Mouse (Mus musculus) MEL (cell line): ENCODE measurements around the gene Cfap77.

ENCODE experiments used
- CHD1 ChIP-seq: IDR thresholded peaks from 2 replicates; pipeline ENCODE4 v1.6.1; 2012; ENCODE audit warnings: low read depth, mild to moderate bottlenecking, inconsistent platforms, low read length, improper control_type of control experiment
- CTCF ChIP-seq, 3 experiments: IDR thresholded peaks in 2 of 3; conservative IDR thresholded peaks in 1 of 3; 2 replicates each; pipeline ENCODE4 v1.5.1; 2011 to 2012; ENCODE audit warnings: low read length in 3 of 3, low read depth in 2 of 3, mild to moderate bottlenecking in 2 of 3, improper control_type of control experiment in 1 of 3, inconsistent platforms in 1 of 3, mixed read lengths in 1 of 3, moderate library complexity in 1 of 3; ENCODE audit not compliant: control insufficient read depth in 1 of 3, insufficient read depth in 1 of 3, poor library complexity in 1 of 3, severe bottlenecking in 1 of 3
- MAX ChIP-seq: IDR thresholded peaks from 2 replicates; pipeline ENCODE4 v1.6.1; 2011; ENCODE audit warnings: low read length, improper control_type of control experiment
- MXI1 ChIP-seq: IDR thresholded peaks from 2 replicates; pipeline ENCODE4 v1.6.1; 2011; ENCODE audit warnings: mild to moderate bottlenecking, low read depth, low read length, improper control_type of control experiment
- MYB ChIP-seq: IDR thresholded peaks from 2 replicates; pipeline ENCODE4 v1.6.1; 2011; ENCODE audit warnings: mild to moderate bottlenecking, low read depth, low read length, improper control_type of control experiment
- POLR2A ChIP-seq, 2 experiments: IDR thresholded peaks; 2 replicates each; pipeline ENCODE4 v1.6.1; 2011 to 2012; ENCODE audit warnings: low read length in 2 of 2, mild to moderate bottlenecking in 2 of 2, control low read depth in 1 of 2, improper control_type of control experiment in 1 of 2, low read depth in 1 of 2, moderate library complexity in 1 of 2; ENCODE audit not compliant: control insufficient read depth in 1 of 2, insufficient read depth in 1 of 2, poor library complexity in 1 of 2
- POLR2AphosphoS2 ChIP-seq: IDR thresholded peaks from 2 replicates; pipeline ENCODE4 v1.6.1; 2011; ENCODE audit warnings: low read length, improper control_type of control experiment
- TAL1 ChIP-seq: IDR thresholded peaks from 2 replicates; pipeline ENCODE4 v1.6.1; 2012; ENCODE audit warnings: mild to moderate bottlenecking, inconsistent platforms, low read length, moderate library complexity, mixed read lengths
- TCF12 ChIP-seq: IDR thresholded peaks from 2 replicates; pipeline ENCODE4 v1.6.1; 2014; ENCODE audit warnings: low read depth, mild to moderate bottlenecking, inconsistent platforms, low read length, improper control_type of control experiment, moderate library complexity
- USF1 ChIP-seq: IDR thresholded peaks from 2 replicates; pipeline ENCODE4 v1.6.1; 2014; ENCODE audit warnings: low read depth, mild to moderate bottlenecking, inconsistent platforms, low read length, improper control_type of control experiment, moderate library complexity
- USF2 ChIP-seq, 2 experiments: IDR thresholded peaks; 2 replicates each; pipeline ENCODE4 v1.6.1; 2011 to 2012; ENCODE audit warnings: improper control_type of control experiment in 2 of 2, low read length in 2 of 2, borderline replicate concordance in 1 of 2, inconsistent platforms in 1 of 2, low read depth in 1 of 2, mild to moderate bottlenecking in 1 of 2; ENCODE audit not compliant: insufficient read depth in 1 of 2

- no peak for TF ChIP-seq MYB
- no peak for TF ChIP-seq CTCF (IDR thresholded peaks at IDR 0.05 in 2 of 3, conservative IDR thresholded peaks at IDR 0.05 in 1 of 3; ENCODE audit: control insufficient read depth in 1 of 3, insufficient read depth in 1 of 3, low read depth in 2 of 3, low read length in 3 of 3, poor library complexity in 1 of 3, severe bottlenecking in 1 of 3)
- TF ChIP-seq CHD1: no peak
- TF ChIP-seq MXI1: no peak
- no peak for TF ChIP-seq MAX
- TF ChIP-seq USF1: no peak
- no peak for TF ChIP-seq POLR2A (IDR thresholded peaks at IDR 0.05; ENCODE audit: control insufficient read depth in 1 of 2, insufficient read depth in 1 of 2, low read depth in 1 of 2, low read length in 2 of 2, poor library complexity in 1 of 2)
- no peak for TF ChIP-seq POLR2AphosphoS2
- TF ChIP-seq TAL1: no peak
- no peak for TF ChIP-seq USF2 (IDR thresholded peaks at IDR 0.05; ENCODE audit: borderline replicate concordance in 1 of 2, insufficient read depth in 1 of 2, low read depth in 1 of 2, low read length in 2 of 2)
- TF ChIP-seq TCF12: no peak
Observed at GRCm38 (mm10) chr2:29041477-29041768, 13.4 kb downstream of the Cfap77 start.
